Mouse (Mus musculus): ENCODE data around the gene Rubcn. TPM values are rescaled to one million over a fixed set of nuclear protein-coding genes. Genes with fewer than 3 reads are reported as not detected.

Rubcn gene
- polyA plus RNA-seq, 1 experiment from 2014 or later, result 41.3 TPM

- no peak overlapping the region for H3K4me2 ChIP-seq (ENCODE audit: low read length)
- no peaks in the 10 kb centered on the region for H3K4me1 ChIP-seq (ENCODE audit: control insufficient read depth, insufficient read depth, low read length)
- no peak for ATAC-seq
- WGBS, result 82% methylated on average over 4 of the region's 4 CpGs
- H3K9me3 ChIP-seq (replicated peaks; ENCODE audit: control insufficient read depth, low read length, poor library complexity, severe bottlenecking), result no peaks in the 10 kb centered on the region
- no peak overlapping the region for H3K4me3 ChIP-seq (ENCODE audit: low read depth, low read length)
- no peak overlapping the region for H3K9ac ChIP-seq (ENCODE audit: low read depth, low read length)
- H3K27ac ChIP-seq (ENCODE audit: low read length), result no peak overlapping the region
- no peaks in the 10 kb centered on the region for H3K27me3 ChIP-seq (ENCODE audit: control insufficient read depth, insufficient read depth, low read depth, low read length)
- H3K36me3 ChIP-seq (ENCODE audit: control insufficient read depth, insufficient read depth, low read length), result peaks cover 2% of the 10 kb centered on the region
Measured at GRCm38 (mm10) chr16:32858356-32858755, 19.2 kb downstream of the Rubcn start.

- H3K4me2 ChIP-seq (ENCODE audit: low read length), result no peak overlapping the region
- ATAC-seq, result no peak
Measured at GRCm38 (mm10) chr16:32856751-32857150, 20.8 kb downstream of the Rubcn start.

DNA sequence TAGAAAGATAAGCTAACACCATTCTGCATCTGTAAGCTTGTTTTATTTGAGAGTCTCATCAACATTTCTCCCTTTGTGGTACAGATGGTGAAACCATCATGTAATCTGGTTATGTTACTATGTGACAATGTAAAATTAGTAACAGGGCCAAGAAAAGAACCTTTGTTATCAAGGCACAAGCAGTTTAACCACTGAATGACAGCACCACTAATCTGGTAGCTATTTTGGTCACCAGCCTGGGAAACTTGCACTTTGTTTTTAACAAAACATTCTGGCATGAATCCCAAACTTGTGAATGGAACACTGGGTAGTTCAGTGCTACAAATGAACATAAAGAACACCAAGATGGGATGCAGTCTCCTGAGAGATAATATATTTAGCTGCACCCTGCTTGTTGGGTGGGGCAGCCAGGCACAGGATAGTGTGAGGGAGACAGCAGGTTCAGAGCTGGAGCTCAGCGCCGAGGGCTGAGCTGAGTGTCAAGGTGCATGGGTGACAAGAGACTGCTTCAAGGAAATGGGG, 23.5 kb downstream of the Rubcn start:
- no peaks in the 10 kb centered on the region for H3K27me3 ChIP-seq (ENCODE audit: control insufficient read depth, insufficient read depth, low read depth, low read length)
- no peaks in the 10 kb centered on the region for H3K9me3 ChIP-seq (replicated peaks; ENCODE audit: control insufficient read depth, low read length, poor library complexity, severe bottlenecking)
- 81% methylated on average over 2 of the region's 2 CpGs for WGBS
- no peak overlapping the region; the same call in 1 of the 2 replicates for H3K27ac ChIP-seq (ENCODE audit: low read length)
- no peaks in the 10 kb centered on the region for H3K4me1 ChIP-seq (ENCODE audit: control insufficient read depth, insufficient read depth, low read length)
- no peak overlapping the region for H3K9ac ChIP-seq (ENCODE audit: low read depth, low read length)
- peaks cover 7% of the 10 kb centered on the region for H3K36me3 ChIP-seq (ENCODE audit: control insufficient read depth, insufficient read depth, low read length)
- no peak overlapping the region for H3K4me2 ChIP-seq (ENCODE audit: low read length)
- no peak overlapping the region for H3K4me3 ChIP-seq (ENCODE audit: low read depth, low read length)
- no peak for ATAC-seq

More at GRCm38 (mm10) chr16:32856751-32857150, 20.8 kb downstream of the Rubcn start:
- Histone ChIP-seq H3K4me3 (ENCODE audit: low read depth, low read length) (no peak overlapping the region), H3K27me3 (ENCODE audit: control insufficient read depth, insufficient read depth, low read depth, low read length) (no peaks in the 10 kb centered on the region), H3K36me3 (ENCODE audit: control insufficient read depth, insufficient read depth, low read length) (peaks cover 2% of the 10 kb centered on the region; the same call in 1 of the 2 replicates), H3K9ac (ENCODE audit: low read depth, low read length) (no peak overlapping the region), H3K27ac (ENCODE audit: low read length) (no peak overlapping the region), H3K4me1 (ENCODE audit: control insufficient read depth, insufficient read depth, low read length) (no peaks in the 10 kb centered on the region), H3K9me3 (replicated peaks; ENCODE audit: control insufficient read depth, low read length, poor library complexity, severe bottlenecking) (no peaks in the 10 kb centered on the region)
- WGBS, result 90% methylated on average over 3 of the region's 3 CpGs

- Histone ChIP-seq H3K36me3 (ENCODE audit: control insufficient read depth, insufficient read depth, low read length) (peaks cover 9% of the 10 kb centered on the region), H3K4me2 (ENCODE audit: low read length) (no peak overlapping the region), H3K4me3 (ENCODE audit: low read depth, low read length) (no peak overlapping the region), H3K27me3 (ENCODE audit: control insufficient read depth, insufficient read depth, low read depth, low read length) (no peaks in the 10 kb centered on the region), H3K9ac (ENCODE audit: low read depth, low read length) (no peak overlapping the region), H3K9me3 (replicated peaks; ENCODE audit: control insufficient read depth, low read length, poor library complexity, severe bottlenecking) (no peaks in the 10 kb centered on the region), H3K27ac (ENCODE audit: low read length) (no peak overlapping the region), H3K4me1 (ENCODE audit: control insufficient read depth, insufficient read depth, low read length) (no peaks in the 10 kb centered on the region)
- 83% methylated on average over 13 of the region's 13 CpGs for WGBS
- no peak for ATAC-seq
Measured at GRCm38 (mm10) chr16:32853492-32854049, 24.0 kb downstream of the Rubcn start.

DNA sequence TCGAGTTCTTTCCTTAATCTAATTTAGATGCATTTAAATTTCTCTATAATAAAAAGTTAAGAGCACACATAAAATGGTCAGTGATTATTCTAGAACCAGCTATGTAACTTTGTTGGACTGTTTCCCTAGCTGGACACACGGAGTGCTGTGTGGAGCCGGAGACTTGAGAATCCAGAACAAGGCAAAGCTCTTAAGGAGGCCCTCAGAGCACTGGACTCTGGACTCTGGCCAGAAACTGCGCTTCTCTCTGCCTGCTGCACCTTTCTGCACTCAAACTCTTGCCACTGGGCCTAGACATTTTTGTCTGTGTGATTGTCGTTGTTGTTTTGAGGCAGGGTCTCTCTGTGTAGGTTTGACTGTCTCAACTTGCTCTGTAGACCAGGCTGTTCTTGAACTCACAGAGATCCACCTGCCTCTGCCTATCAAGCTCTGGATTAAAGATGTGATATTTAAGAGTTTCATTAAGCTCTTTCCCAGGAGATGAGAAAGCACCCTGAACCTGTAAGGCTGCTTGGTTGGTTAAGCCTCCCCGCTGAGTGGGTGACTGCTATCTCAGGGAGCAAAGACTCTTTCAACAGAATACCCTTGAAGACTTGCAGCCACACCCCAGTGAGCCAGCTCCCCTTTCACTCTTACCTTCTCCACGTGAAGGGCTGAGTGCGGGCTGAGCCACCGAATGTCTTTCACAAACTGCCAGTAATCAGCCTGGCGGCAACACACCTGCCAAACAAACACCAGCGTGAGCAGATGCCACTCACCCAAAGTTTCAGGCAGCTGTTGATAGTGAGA, 28.3 kb downstream of the Rubcn start:
- Histone ChIP-seq H3K27me3 (ENCODE audit: control insufficient read depth, insufficient read depth, low read depth, low read length) (no peaks in the 10 kb centered on the region), H3K9ac (ENCODE audit: low read depth, low read length) (no peak overlapping the region), H3K4me1 (ENCODE audit: control insufficient read depth, insufficient read depth, low read length) (no peaks in the 10 kb centered on the region), H3K36me3 (ENCODE audit: control insufficient read depth, insufficient read depth, low read length) (peaks cover 41% of the 10 kb centered on the region), H3K4me2 (ENCODE audit: low read length) (no peak overlapping the region), H3K9me3 (replicated peaks; ENCODE audit: control insufficient read depth, low read length, poor library complexity, severe bottlenecking) (no peaks in the 10 kb centered on the region), H3K27ac (ENCODE audit: low read length) (no peak overlapping the region), H3K4me3 (ENCODE audit: low read depth, low read length) (no peak overlapping the region)
- 94% methylated on average over 11 of the region's 11 CpGs for WGBS
- ATAC-seq, result no peak

- no peak overlapping the region for H3K27ac ChIP-seq (ENCODE audit: low read length)
- H3K36me3 ChIP-seq (ENCODE audit: control insufficient read depth, insufficient read depth, low read length), result peaks cover 47% of the 10 kb centered on the region
- no peak overlapping the region for H3K4me3 ChIP-seq (ENCODE audit: low read depth, low read length)
- no peaks in the 10 kb centered on the region for H3K9me3 ChIP-seq (replicated peaks; ENCODE audit: control insufficient read depth, low read length, poor library complexity, severe bottlenecking)
- no peak overlapping the region for H3K4me2 ChIP-seq (ENCODE audit: low read length)
- H3K27me3 ChIP-seq (ENCODE audit: control insufficient read depth, insufficient read depth, low read depth, low read length), result no peaks in the 10 kb centered on the region
- H3K4me1 ChIP-seq (ENCODE audit: control insufficient read depth, insufficient read depth, low read length), result no peaks in the 10 kb centered on the region
- WGBS, result 86% methylated on average over 11 of the region's 11 CpGs
- no peak overlapping the region for H3K9ac ChIP-seq (ENCODE audit: low read depth, low read length)
- no peak for ATAC-seq
Measured at GRCm38 (mm10) chr16:32847103-32847502, 30.5 kb downstream of the Rubcn start.

GRCm38 (mm10) chr16:32831501-32831900, 46.1 kb downstream of the Rubcn start:
- no peak overlapping the region for H3K9ac ChIP-seq (ENCODE audit: low read depth, low read length)
- no peak overlapping the region for H3K4me3 ChIP-seq (ENCODE audit: low read depth, low read length)
- H3K4me1 ChIP-seq (ENCODE audit: control insufficient read depth, insufficient read depth, low read length), result no peaks in the 10 kb centered on the region
- no peak overlapping the region for H3K4me2 ChIP-seq (ENCODE audit: low read length)
- H3K27me3 ChIP-seq (ENCODE audit: control insufficient read depth, insufficient read depth, low read depth, low read length), result no peaks in the 10 kb centered on the region
- no peak overlapping the region for H3K27ac ChIP-seq (ENCODE audit: low read length)
- 85% methylated on average over 4 of the region's 4 CpGs for WGBS
- no peak for ATAC-seq
- no peaks in the 10 kb centered on the region for H3K9me3 ChIP-seq (replicated peaks; ENCODE audit: control insufficient read depth, low read length, poor library complexity, severe bottlenecking)
- H3K36me3 ChIP-seq (ENCODE audit: control insufficient read depth, insufficient read depth, low read length), result peaks cover 32% of the 10 kb centered on the region

- Histone ChIP-seq H3K27ac (ENCODE audit: low read length) (no peak overlapping the region), H3K4me3 (ENCODE audit: low read depth, low read length) (no peak overlapping the region), H3K9ac (ENCODE audit: low read depth, low read length) (no peak overlapping the region), H3K4me2 (ENCODE audit: low read length) (no peak overlapping the region), H3K27me3 (ENCODE audit: control insufficient read depth, insufficient read depth, low read depth, low read length) (no peaks in the 10 kb centered on the region), H3K36me3 (ENCODE audit: control insufficient read depth, insufficient read depth, low read length) (peaks cover 36% of the 10 kb centered on the region), H3K9me3 (replicated peaks; ENCODE audit: control insufficient read depth, low read length, poor library complexity, severe bottlenecking) (no peaks in the 10 kb centered on the region), H3K4me1 (ENCODE audit: control insufficient read depth, insufficient read depth, low read length) (no peaks in the 10 kb centered on the region)
- WGBS, result 92% methylated on average over 11 of the region's 11 CpGs
- ATAC-seq, result no peak
Measured at GRCm38 (mm10) chr16:32829104-32829503, 48.5 kb downstream of the Rubcn start.

GRCm38 (mm10) chr16:32826521-32826920, 51.0 kb downstream of the Rubcn start:
- 96% methylated on average over 11 of the region's 11 CpGs for WGBS
- H3K4me3 ChIP-seq (ENCODE audit: low read depth, low read length), result no peak overlapping the region
- no peak overlapping the region for H3K4me2 ChIP-seq (ENCODE audit: low read length)
- ATAC-seq, result no peak
- no peaks in the 10 kb centered on the region for H3K4me1 ChIP-seq (ENCODE audit: control insufficient read depth, insufficient read depth, low read length)
- no peak overlapping the region for H3K9ac ChIP-seq (ENCODE audit: low read depth, low read length)
- H3K27ac ChIP-seq (ENCODE audit: low read length), result no peak overlapping the region
- no peaks in the 10 kb centered on the region for H3K9me3 ChIP-seq (replicated peaks; ENCODE audit: control insufficient read depth, low read length, poor library complexity, severe bottlenecking)
- no peaks in the 10 kb centered on the region for H3K27me3 ChIP-seq (ENCODE audit: control insufficient read depth, insufficient read depth, low read depth, low read length)
- H3K36me3 ChIP-seq (ENCODE audit: control insufficient read depth, insufficient read depth, low read length), result peaks cover 51% of the 10 kb centered on the region
